Mouse (Mus musculus): ENCODE measurements around the gene Zbtb20. TPM values are rescaled to one million over a fixed set of nuclear protein-coding genes. Genes with fewer than 3 reads are reported as not detected.

The Zbtb20 gene
- polyA plus RNA-seq, 1 experiment from 2014 or later = 5.2 TPM

GRCm38 (mm10) chr16:43341916-43342455 lies 466.3 kb downstream of the Zbtb20 start:
- H3K4me3 ChIP-seq (ENCODE audit: inconsistent target) = no peak overlapping the region
- no peak overlapping the region for H3K27ac ChIP-seq
- no peaks in the 10 kb centered on the region for H3K36me3 ChIP-seq (ENCODE audit: inconsistent target)
- H3K79me2 ChIP-seq (ENCODE audit: inconsistent target) = no peaks in the 10 kb centered on the region

- H3K79me2 ChIP-seq (ENCODE audit: inconsistent target) = no peaks in the 10 kb centered on the region
Measured at GRCm38 (mm10) chr16:43346094-43346493, 470.4 kb downstream of the Zbtb20 start.

GRCm38 (mm10) chr16:43355776-43356645 lies 480.3 kb downstream of the Zbtb20 start:
- 93% methylated on average over 9 of the region's 9 CpGs for WGBS (ENCODE audit: missing documents)
- no peaks in the 10 kb centered on the region for H3K36me3 ChIP-seq (ENCODE audit: inconsistent target)

More at GRCm38 (mm10) chr16:43346094-43346493, 470.4 kb downstream of the Zbtb20 start:
- H3K36me3 ChIP-seq (ENCODE audit: inconsistent target) = no peaks in the 10 kb centered on the region
- no peak overlapping the region for H3K4me3 ChIP-seq (ENCODE audit: inconsistent target)
- H3K27ac ChIP-seq = no peak overlapping the region

GRCm38 (mm10) chr16:43359546-43359945 lies 483.9 kb downstream of the Zbtb20 start:
- 88% methylated on average over 3 of the region's 3 CpGs for whole genome bisulfite sequencing (ENCODE audit: missing documents)
- H3K79me2 ChIP-seq (ENCODE audit: inconsistent target) = no peaks in the 10 kb centered on the region

More at GRCm38 (mm10) chr16:43355776-43356645, 480.3 kb downstream of the Zbtb20 start:
- H3K4me3 ChIP-seq (ENCODE audit: inconsistent target) = no peak overlapping the region
- H3K27ac ChIP-seq = no peak overlapping the region
- no peaks in the 10 kb centered on the region for H3K79me2 ChIP-seq (ENCODE audit: inconsistent target)

GRCm38 (mm10) chr16:43360112-43360511 lies 484.4 kb downstream of the Zbtb20 start:
- Histone ChIP-seq H3K27ac (no peak overlapping the region), H3K36me3 (ENCODE audit: inconsistent target) (no peaks in the 10 kb centered on the region), H3K79me2 (ENCODE audit: inconsistent target) (no peaks in the 10 kb centered on the region), H3K4me3 (ENCODE audit: inconsistent target) (no peak overlapping the region)
- 84% methylated on average over 2 of the region's 2 CpGs for WGBS (ENCODE audit: missing documents)

More at GRCm38 (mm10) chr16:43359546-43359945, 483.9 kb downstream of the Zbtb20 start:
- Histone ChIP-seq H3K36me3 (ENCODE audit: inconsistent target) (no peaks in the 10 kb centered on the region), H3K27ac (no peak overlapping the region), H3K4me3 (ENCODE audit: inconsistent target) (no peak overlapping the region)

- 91% methylated on average over 3 of the region's 7 CpGs for WGBS (ENCODE audit: missing documents)
- Histone ChIP-seq H3K79me2 (ENCODE audit: inconsistent target) (no peaks in the 10 kb centered on the region), H3K36me3 (ENCODE audit: inconsistent target) (no peaks in the 10 kb centered on the region), H3K4me3 (ENCODE audit: inconsistent target) (no peak overlapping the region), H3K27ac (no peak overlapping the region)
Measured at GRCm38 (mm10) chr16:43360838-43361480, 485.3 kb downstream of the Zbtb20 start.

- 32% methylated on average over 9 of the region's 9 CpGs for WGBS (ENCODE audit: missing documents)
- Histone ChIP-seq H3K27ac (peak overlapping the region; percentile 80), H3K36me3 (ENCODE audit: inconsistent target) (no peaks in the 10 kb centered on the region), H3K4me3 (ENCODE audit: inconsistent target) (peak overlapping the region; percentile 12; the same call in 1 of the 2 replicates), H3K79me2 (ENCODE audit: inconsistent target) (no peaks in the 10 kb centered on the region)
Measured at GRCm38 (mm10) chr16:43362651-43363300, 487.1 kb downstream of the Zbtb20 start.

GRCm38 (mm10) chr16:43363316-43363715 lies 487.6 kb downstream of the Zbtb20 start:
- Histone ChIP-seq H3K4me3 (ENCODE audit: inconsistent target) (peak overlapping the region; percentile 12; the same call in 1 of the 2 replicates), H3K79me2 (ENCODE audit: inconsistent target) (no peaks in the 10 kb centered on the region), H3K36me3 (ENCODE audit: inconsistent target) (no peaks in the 10 kb centered on the region), H3K27ac (peak overlapping the region; percentile 80)
- 41% methylated on average over 6 of the region's 6 CpGs for WGBS (ENCODE audit: missing documents)

GRCm38 (mm10) chr16:43363751-43364515 lies 488.3 kb downstream of the Zbtb20 start:
- WGBS (ENCODE audit: missing documents) = 14% methylated on average over 7 of the region's 7 CpGs
- Histone ChIP-seq H3K27ac (peak overlapping the region; percentile 80), H3K36me3 (ENCODE audit: inconsistent target) (no peaks in the 10 kb centered on the region), H3K4me3 (ENCODE audit: inconsistent target) (peak overlapping the region; percentile 12; the same call in 1 of the 2 replicates), H3K79me2 (ENCODE audit: inconsistent target) (no peaks in the 10 kb centered on the region)

GRCm38 (mm10) chr16:43364516-43364910 lies 488.8 kb downstream of the Zbtb20 start:
- Histone ChIP-seq H3K79me2 (ENCODE audit: inconsistent target) (no peaks in the 10 kb centered on the region), H3K27ac (peak overlapping the region; percentile 80), H3K4me3 (ENCODE audit: inconsistent target) (no peak overlapping the region), H3K36me3 (ENCODE audit: inconsistent target) (no peaks in the 10 kb centered on the region)
- WGBS (ENCODE audit: missing documents) = 85% methylated on average over 6 of the region's 6 CpGs

GRCm38 (mm10) chr16:43365277-43365676 lies 489.6 kb downstream of the Zbtb20 start:
- no peaks in the 10 kb centered on the region for H3K79me2 ChIP-seq (ENCODE audit: inconsistent target)
- no peak overlapping the region for H3K27ac ChIP-seq
- whole genome bisulfite sequencing (ENCODE audit: missing documents) = 86% methylated on average over 3 of the region's 3 CpGs
- H3K4me3 ChIP-seq (ENCODE audit: inconsistent target) = no peak overlapping the region
- H3K36me3 ChIP-seq (ENCODE audit: inconsistent target) = no peaks in the 10 kb centered on the region

GRCm38 (mm10) chr16:43370496-43371020 lies 494.9 kb downstream of the Zbtb20 start:
- WGBS (ENCODE audit: missing documents) = 93% methylated on average over 3 of the region's 3 CpGs
- Histone ChIP-seq H3K79me2 (ENCODE audit: inconsistent target) (no peaks in the 10 kb centered on the region), H3K36me3 (ENCODE audit: inconsistent target) (no peaks in the 10 kb centered on the region), H3K27ac (no peak overlapping the region), H3K4me3 (ENCODE audit: inconsistent target) (no peak overlapping the region)

GRCm38 (mm10) chr16:43376782-43377181 lies 501.1 kb downstream of the Zbtb20 start:
- H3K4me3 ChIP-seq (ENCODE audit: inconsistent target) = no peak overlapping the region
- 45% methylated on average over 6 of the region's 6 CpGs for WGBS (ENCODE audit: missing documents)
- no peaks in the 10 kb centered on the region for H3K79me2 ChIP-seq (ENCODE audit: inconsistent target)
- no peak overlapping the region for H3K27ac ChIP-seq
- no peaks in the 10 kb centered on the region for H3K36me3 ChIP-seq (ENCODE audit: inconsistent target)

All from macrophage (primary cell).